Mouse (Mus musculus) lung, embryonic 15.5 days (tissue): ENCODE measurements around the gene Gpr107. TPM values are rescaled to one million over a fixed set of nuclear protein-coding genes. Genes with fewer than 3 reads are reported as not detected.

Experiments
- ATAC-seq: fragments of 200-750 bp; cut with Nextera tagmentation; 2 replicates; pipeline ENCODE4 v1.8.0; 2017; ENCODE audit warnings: moderate number of reproducible peaks, borderline replicate concordance; ENCODE audit not compliant: low FRiP score, low TSS enrichment; ENCODE audit errors: extremely low read depth
- H3K27ac ChIP-seq: fragments of 300-500 bp; sonication (generic); 2 replicates; pipeline ENCODE4 v1.5.1; 2015; ENCODE audit warnings: moderate library complexity, mild to moderate bottlenecking, inconsistent platforms
- H3K27me3 ChIP-seq: fragments of 300-500 bp; sonication (generic); 2 replicates; pipeline ENCODE4 v1.6.1; 2015; ENCODE audit warnings: inconsistent platforms
- H3K36me3 ChIP-seq: fragments of 300-500 bp; sonication (generic); 2 replicates; pipeline ENCODE4 v1.6.1; 2015; ENCODE audit warnings: inconsistent platforms
- H3K4me1 ChIP-seq: fragments of 300-500 bp; sonication (generic); 2 replicates; pipeline ENCODE4 v1.6.1; 2015; ENCODE audit warnings: inconsistent platforms
- H3K4me2 ChIP-seq: fragments of 300-500 bp; sonication (generic); 2 replicates; pipeline ENCODE4 v1.6.1; 2015; ENCODE audit warnings: inconsistent platforms, mild to moderate bottlenecking, moderate library complexity
- H3K4me3 ChIP-seq: fragments of 300-500 bp; sonication (generic); 2 replicates; pipeline ENCODE4 v1.5.1; 2015; ENCODE audit warnings: mild to moderate bottlenecking, inconsistent platforms
- H3K9ac ChIP-seq: fragments of 300-500 bp; sonication (generic); 2 replicates; pipeline ENCODE4 v1.6.1; 2015; ENCODE audit warnings: inconsistent platforms
- H3K9me3 ChIP-seq: fragments of 300-500 bp; sonication (generic); 2 replicates; pipeline ENCODE4 v1.6.1; 2016; ENCODE audit warnings: inconsistent platforms
- WGBS: fragments of 180-500 bp; shearing (Covaris S2); methylation state at CpG from one replicate; pipeline ENCODE4 v1.1.7; 2015; 5-methylcytosine and 5-hydroxymethylcytosine counted together
- polyA plus RNA-seq: library from polyadenylated mRNA; unstranded; fragments of >200 nt; fragmentation: Nextera tagmentation; extraction: Ambion mirVana; gene quantifications from 2 replicates; pipeline ENCODE4 v1.2.1, GENCODE M21; 2015

The Gpr107 gene
- polyA plus RNA-seq, 1 experiment from 2014 or later = 33.3 TPM

DNA sequence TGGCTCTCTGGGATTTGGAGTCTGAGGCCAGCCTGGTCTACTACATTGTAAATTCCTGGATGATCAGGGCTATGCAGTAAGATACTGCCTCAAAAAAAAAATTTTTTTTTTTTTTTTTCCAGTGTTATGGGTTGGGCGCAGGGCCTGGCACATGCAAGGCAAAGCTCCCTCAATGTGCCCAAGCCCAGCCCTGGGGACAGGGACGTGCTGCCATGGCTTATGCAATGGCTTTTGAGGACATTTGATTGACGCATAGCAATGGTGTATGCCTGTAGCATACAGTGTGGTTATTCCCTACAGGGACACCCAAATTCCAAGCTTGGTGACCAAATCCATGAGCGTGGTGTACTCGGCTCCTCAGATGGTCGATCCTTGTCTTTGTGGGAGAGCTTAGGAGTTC, 87.7 kb downstream of the Gpr107 start:
- Histone ChIP-seq H3K36me3 (no peaks in the 10 kb centered on the region), H3K9me3 (no peaks in the 10 kb centered on the region), H3K4me1 (peaks cover 22% of the 10 kb centered on the region), H3K27me3 (peaks cover 11% of the 10 kb centered on the region; the same call in 1 of the 2 replicates), H3K27ac (no peak overlapping the region), H3K4me3 (no peak overlapping the region), H3K9ac (no peak overlapping the region), H3K4me2 (peak overlapping the region; percentile 43; the same call in 1 of the 2 replicates)
- no peak for ATAC-seq
- WGBS = 72% methylated on average over 6 of the region's 6 CpGs

DNA sequence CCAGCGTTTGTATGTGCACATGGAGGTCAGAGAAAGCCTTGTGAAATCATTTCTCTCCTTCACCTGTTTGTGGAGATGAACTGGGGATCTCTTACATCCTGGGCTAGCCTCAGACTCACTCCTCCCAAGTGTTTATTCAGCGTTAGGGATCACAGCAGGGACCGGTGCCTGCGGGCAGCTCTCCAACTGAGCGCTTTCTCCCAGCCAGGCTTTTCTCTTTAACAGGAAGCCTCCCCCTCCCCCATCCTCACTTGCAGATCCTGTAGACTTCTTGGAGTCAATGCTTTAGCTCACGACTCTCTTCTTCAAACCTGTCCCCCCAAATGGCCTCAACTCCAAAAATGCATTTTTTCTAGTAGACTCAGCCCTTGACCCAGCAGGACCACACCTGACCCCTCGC, 89.5 kb downstream of the Gpr107 start:
- WGBS = 7% methylated on average over 7 of the region's 7 CpGs

DNA sequence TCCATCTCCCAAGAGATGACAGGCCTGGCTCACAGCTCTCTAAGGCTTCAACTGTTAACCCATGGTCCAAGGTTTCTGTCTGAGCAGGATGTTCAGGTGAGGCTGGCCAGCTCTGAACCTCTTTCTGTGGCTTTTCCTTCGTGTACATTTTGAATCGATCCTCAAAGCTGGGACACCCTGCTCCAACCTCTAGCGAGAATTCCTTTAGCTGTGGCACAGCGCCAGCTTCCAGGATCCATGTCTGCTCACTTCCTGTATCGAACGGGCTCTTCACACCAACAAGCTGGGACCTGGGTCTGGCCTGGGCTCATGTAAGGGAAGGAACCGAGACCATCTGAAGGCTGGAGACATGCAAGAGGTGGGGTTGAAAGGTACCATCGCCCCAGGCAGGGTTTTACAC, 92.1 kb downstream of the Gpr107 start:
- 38% methylated on average over 8 of the region's 8 CpGs for WGBS
- H3K27ac ChIP-seq = no peak overlapping the region
- no peak overlapping the region for H3K4me3 ChIP-seq
- no peak overlapping the region; the same call in 1 of the 2 replicates for H3K4me2 ChIP-seq
- no peaks in the 10 kb centered on the region for H3K9me3 ChIP-seq
- ATAC-seq = no peak
- H3K27me3 ChIP-seq = peaks cover 11% of the 10 kb centered on the region; the same call in 1 of the 2 replicates
- H3K9ac ChIP-seq = no peak overlapping the region
- no peaks in the 10 kb centered on the region for H3K36me3 ChIP-seq
- peaks cover 43% of the 10 kb centered on the region for H3K4me1 ChIP-seq

More for the DNA sequence above, 89.5 kb downstream of the Gpr107 start:
- Histone ChIP-seq H3K27ac (no peak overlapping the region), H3K4me2 (no peak overlapping the region), H3K4me1 (peaks cover 34% of the 10 kb centered on the region), H3K9me3 (no peaks in the 10 kb centered on the region), H3K27me3 (peaks cover 11% of the 10 kb centered on the region; the same call in 1 of the 2 replicates), H3K9ac (no peak overlapping the region), H3K36me3 (no peaks in the 10 kb centered on the region), H3K4me3 (no peak overlapping the region)
- ATAC-seq = no peak

DNA sequence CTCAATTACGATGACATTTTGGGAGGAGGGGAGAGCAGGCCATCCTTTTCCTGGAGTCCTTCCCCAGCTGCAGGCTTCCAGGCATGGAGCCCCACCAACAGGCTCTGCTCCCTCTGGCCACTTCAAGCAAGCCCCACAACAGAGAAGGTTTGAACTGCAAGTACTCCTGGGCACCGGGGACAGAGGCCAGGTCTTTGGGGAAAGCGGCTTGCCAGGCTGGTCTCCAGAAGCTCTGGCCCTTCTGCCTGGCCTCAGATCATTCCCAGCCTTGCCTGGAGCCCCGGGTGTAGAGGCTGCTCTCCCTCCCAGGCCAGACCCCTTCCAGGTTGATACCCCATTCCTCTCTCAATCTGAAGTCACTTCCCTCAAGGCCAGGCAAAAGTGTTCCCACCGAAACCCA, 92.9 kb downstream of the Gpr107 start:
- no peaks in the 10 kb centered on the region for H3K9me3 ChIP-seq
- H3K4me2 ChIP-seq = peak overlapping the region; percentile 98
- 12% methylated on average over 5 of the region's 5 CpGs for WGBS
- peaks cover 39% of the 10 kb centered on the region for H3K4me1 ChIP-seq
- ATAC-seq = 0 out of 2 replicates have a peak, but pooled peaks have one; percentile 4
- peak overlapping the region; percentile 67 for H3K9ac ChIP-seq
- H3K4me3 ChIP-seq = peak overlapping the region; percentile 72
- H3K27ac ChIP-seq = 0 out of 2 replicates have a peak overlapping the region, but pooled peaks have one; percentile 15
- H3K27me3 ChIP-seq = peaks cover 11% of the 10 kb centered on the region; the same call in 1 of the 2 replicates
- no peaks in the 10 kb centered on the region for H3K36me3 ChIP-seq

DNA sequence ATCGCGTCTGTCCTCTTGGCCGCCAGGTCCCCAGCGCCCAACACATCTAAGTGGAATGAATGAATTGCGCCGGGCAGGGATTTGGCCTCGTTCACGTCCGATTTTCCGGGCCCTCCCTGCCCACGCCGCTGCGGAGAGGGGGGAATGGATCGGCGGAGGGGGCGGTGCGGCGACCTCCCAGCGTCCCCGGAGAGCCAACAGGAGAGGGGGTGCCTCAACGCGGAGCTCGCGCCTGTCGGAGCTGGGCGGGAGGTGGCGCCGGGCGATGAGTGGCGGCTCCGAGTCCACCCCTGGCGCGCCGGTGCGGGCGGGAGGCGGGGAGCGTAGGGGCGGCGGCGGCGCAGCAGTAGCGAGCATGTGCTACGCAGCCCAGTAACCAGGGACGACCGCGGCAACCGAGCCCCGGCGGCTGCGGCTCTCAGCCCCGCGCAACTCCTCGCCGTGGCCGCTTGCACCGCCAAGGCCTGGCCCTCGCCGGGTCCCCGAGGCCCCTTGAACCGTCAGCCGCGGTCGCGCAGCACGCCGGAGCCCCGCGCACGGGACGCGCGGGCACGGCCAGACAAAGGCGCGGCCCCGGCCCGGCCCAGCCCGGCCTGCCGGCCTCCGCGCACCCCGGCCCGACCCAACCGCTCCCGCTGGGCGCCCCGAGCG, 93.5 kb downstream of the Gpr107 start, which contains the start of gene Ncs1:
TSS of gene Ncs1 (plus strand) at position 333 of the 651 bp plus-strand sequence.
- Histone ChIP-seq H3K4me2 (peak within 1 kb of the TSS; percentile 98), H3K9me3 (no peaks in the 10 kb centered on the region), H3K27me3 (peaks cover 11% of the 10 kb centered on the region; the same call in 1 of the 2 replicates), H3K27ac (0 out of 2 replicates have a peak within 1 kb of the TSS, but pooled peaks have one; percentile 15), H3K4me1 (peaks cover 39% of the 10 kb centered on the region), H3K9ac (peak within 1 kb of the TSS; percentile 67), H3K4me3 (peak within 1 kb of the TSS; percentile 72), H3K36me3 (no peaks in the 10 kb centered on the region)
- peak; percentile 80 for ATAC-seq
- under 1% methylated on average over 73 of the region's 89 CpGs for WGBS

DNA sequence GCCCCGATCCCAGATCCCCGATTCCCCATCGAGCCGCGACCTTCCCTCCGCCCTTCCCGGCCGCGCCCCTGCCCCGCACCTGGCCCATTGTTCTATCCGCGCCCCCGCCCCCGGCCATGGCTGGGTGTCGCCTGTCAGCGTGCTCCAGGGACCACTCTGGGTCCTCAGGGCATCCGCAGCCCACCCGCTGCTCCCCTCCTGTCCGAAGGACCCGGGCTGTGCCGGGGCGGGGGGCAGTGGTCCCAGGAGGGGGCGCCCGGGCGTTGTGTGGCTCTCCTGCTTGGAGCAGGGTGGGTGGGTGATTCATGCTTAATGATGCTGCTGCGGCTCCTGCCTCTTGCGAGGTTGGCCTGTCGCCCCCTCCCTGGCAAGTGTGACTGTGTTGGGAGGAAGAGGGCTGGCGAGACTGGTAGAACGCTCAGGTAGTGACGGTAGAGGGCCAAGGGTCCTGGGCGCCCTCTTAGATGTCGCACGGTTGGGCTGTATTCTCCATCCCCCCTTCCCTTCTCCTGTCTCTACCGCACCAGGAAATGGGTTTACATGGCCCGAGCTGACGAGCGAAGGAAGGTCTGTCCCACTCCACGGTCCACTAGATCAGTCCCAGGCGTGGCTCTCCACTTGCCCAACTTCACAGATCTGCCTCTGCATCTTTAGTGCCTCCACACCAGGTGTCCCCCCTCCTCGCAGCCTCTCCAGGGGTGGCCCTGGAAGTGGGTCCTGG, 94.3 kb downstream of the Gpr107 start:
- 1% methylated on average over 40 of the region's 41 CpGs for WGBS
- Histone ChIP-seq H3K36me3 (no peaks in the 10 kb centered on the region), H3K27me3 (peaks cover 11% of the 10 kb centered on the region; the same call in 1 of the 2 replicates), H3K9ac (peak overlapping the region; percentile 67), H3K9me3 (no peaks in the 10 kb centered on the region), H3K27ac (no peak overlapping the region), H3K4me3 (peak overlapping the region; percentile 72), H3K4me2 (peak overlapping the region; percentile 98), H3K4me1 (peaks cover 39% of the 10 kb centered on the region)
- ATAC-seq = peak; percentile 9; the same call in 1 of the 2 replicates

DNA sequence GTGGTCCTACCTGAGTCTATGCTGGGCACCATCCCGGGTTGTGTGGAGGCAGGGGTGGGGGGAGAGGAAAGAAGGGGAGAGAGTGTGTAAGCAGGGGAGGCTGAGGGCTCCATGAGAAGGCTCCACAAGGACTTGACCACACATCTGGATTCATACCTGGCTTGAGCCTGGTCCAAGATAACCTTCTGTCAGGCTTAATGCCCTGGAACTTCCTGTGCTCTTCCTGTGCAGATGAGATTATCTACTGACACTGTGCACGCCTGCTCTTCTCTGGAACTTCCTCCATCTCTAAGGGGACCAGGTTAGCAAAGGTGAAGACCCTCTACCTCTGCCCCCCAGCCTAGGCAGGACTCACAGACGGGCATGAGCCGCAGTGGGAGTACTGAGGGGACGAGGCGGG, 96.7 kb downstream of the Gpr107 start:
- H3K9ac ChIP-seq = no peak overlapping the region
- no peak overlapping the region for H3K4me2 ChIP-seq
- no peaks in the 10 kb centered on the region for H3K9me3 ChIP-seq
- ATAC-seq = no peak
- H3K4me1 ChIP-seq = peaks cover 32% of the 10 kb centered on the region
- 84% methylated on average over 6 of the region's 6 CpGs for WGBS
- no peaks in the 10 kb centered on the region for H3K36me3 ChIP-seq
- no peak overlapping the region for H3K4me3 ChIP-seq
- H3K27ac ChIP-seq = no peak overlapping the region
- H3K27me3 ChIP-seq = peaks cover 3% of the 10 kb centered on the region; the same call in 1 of the 2 replicates

DNA sequence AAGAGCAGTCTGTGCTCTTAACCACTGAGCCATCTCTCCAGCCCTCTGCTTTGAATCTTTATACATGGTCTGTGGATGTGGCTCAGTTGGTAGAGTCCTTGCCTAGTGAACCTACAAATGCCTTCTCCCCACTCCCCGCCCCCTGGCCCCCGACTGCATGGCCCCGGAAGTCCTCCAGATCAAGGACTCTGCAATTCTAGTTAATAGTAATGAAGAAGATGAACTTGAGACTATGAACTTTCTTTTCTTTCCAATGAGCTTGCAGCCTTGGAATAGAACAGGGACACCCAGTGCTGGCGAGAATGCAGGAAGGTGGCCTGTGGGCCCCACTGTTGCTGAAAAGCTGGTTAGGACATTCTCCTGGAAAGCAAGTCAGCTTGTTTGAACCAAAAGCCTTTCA, 100.1 kb downstream of the Gpr107 start:
- Histone ChIP-seq H3K4me2 (no peak overlapping the region), H3K4me1 (peaks cover 26% of the 10 kb centered on the region), H3K9ac (no peak overlapping the region), H3K27me3 (no peaks in the 10 kb centered on the region), H3K9me3 (no peaks in the 10 kb centered on the region), H3K27ac (no peak overlapping the region), H3K36me3 (no peaks in the 10 kb centered on the region), H3K4me3 (no peak overlapping the region)
- WGBS = 92% methylated on average over 4 of the region's 4 CpGs
- no peak for ATAC-seq

DNA sequence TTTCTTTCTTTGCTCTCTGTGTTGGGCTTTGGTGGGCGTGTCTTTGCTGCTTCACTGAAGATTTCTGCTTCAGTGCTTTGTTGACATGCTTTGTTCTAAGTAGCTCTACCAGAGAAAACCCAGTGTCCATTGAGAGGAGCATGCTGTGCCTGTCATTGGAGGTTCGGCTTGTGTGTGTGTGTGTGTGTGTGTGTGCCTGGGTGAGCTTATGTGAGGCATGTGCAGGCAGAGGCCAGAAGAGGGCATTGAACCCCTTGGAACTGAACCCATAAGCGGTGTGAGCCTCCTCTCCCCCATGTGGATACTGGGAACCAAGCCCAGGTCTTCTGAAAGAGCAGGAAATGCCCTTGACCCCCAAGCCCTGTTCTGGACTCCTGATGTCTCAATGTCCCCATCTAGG, 101.3 kb downstream of the Gpr107 start:
- H3K4me1 ChIP-seq = peaks cover 34% of the 10 kb centered on the region
- H3K4me3 ChIP-seq = no peak overlapping the region

DNA sequence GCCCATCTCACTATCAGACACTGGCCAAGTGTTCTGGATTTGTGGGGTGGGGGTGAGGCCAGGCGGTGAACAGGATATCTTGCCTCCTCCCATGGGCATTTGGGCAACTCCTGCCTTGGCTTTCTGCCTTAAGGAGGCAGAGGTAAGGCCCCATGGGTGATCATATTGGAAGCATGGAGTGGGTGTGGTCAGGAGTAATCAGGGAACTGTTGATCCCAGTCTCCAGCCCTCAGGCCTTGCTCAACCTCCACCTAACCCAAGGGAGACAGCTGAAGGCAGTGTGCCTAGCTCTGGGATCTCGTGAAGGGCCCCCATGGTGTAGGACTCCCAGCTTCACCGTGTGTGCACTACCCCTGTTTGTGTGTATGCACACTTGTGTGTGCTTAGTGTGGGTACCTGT, 102.7 kb downstream of the Gpr107 start:
- no peak for ATAC-seq
- Histone ChIP-seq H3K4me2 (no peak overlapping the region), H3K36me3 (no peaks in the 10 kb centered on the region), H3K27ac (0 out of 2 replicates have a peak overlapping the region, but pooled peaks have one; percentile 71), H3K4me1 (peaks cover 47% of the 10 kb centered on the region), H3K9me3 (no peaks in the 10 kb centered on the region), H3K9ac (no peak overlapping the region), H3K4me3 (no peak overlapping the region), H3K27me3 (no peaks in the 10 kb centered on the region)
- WGBS = 85% methylated on average over 3 of the region's 3 CpGs

More for the DNA sequence above, 101.3 kb downstream of the Gpr107 start:
- H3K9ac ChIP-seq = no peak overlapping the region
- no peak overlapping the region for H3K27ac ChIP-seq
- no peaks in the 10 kb centered on the region for H3K9me3 ChIP-seq
- no peak for ATAC-seq
- no peaks in the 10 kb centered on the region for H3K36me3 ChIP-seq
- H3K27me3 ChIP-seq = no peaks in the 10 kb centered on the region
- 86% methylated on average over 3 of the region's 3 CpGs for WGBS
- H3K4me2 ChIP-seq = no peak overlapping the region

DNA sequence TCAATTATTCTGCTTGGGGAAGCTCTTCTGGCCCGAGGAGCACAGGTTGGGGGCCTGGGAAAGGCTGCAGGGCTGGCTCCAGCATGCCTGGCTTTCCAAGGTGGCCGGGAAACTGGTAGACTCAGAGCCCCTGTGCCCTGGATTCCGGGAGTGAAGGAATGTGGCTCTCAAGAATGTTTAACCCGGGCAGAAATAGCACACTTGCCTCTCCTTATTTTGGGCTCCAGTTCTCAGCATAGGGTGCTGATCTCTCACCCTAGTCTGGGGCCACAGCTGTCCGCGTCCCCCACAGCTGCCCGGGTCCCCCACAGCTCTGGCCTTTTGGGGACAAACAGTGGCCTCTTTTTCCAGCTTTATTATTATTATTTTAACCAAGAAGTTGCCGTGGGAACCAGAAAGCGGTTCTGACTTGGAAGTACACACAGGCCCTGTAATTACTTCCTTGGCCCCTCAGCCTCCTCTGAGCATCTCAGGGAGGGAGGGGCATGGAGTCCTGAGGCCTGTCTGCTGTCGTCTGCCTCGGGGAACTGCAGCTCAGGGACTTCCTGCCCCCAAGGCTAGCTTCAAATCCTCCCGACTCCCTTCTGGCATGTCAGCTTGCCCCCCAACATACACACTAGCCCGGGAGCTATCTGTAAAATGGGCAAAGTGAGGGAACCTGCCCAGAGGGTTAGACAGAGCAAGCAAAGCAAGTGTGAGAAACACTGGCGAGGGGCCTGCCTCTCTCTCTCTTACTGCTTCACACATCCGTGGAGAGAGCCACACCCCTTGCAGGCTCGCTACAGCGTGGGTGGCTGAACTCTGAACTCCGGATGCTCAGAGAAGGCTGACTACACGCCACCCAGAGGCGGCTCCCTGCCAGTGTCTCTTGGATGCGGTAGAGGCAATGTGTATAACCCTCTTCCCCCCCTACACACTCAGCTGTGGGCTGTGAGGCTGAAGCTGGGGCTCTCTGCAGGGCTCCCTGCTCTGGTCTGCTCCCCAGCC, 104.1 kb downstream of the Gpr107 start:
- Histone ChIP-seq H3K4me1 (peaks cover 47% of the 10 kb centered on the region), H3K9ac (no peak overlapping the region), H3K9me3 (no peaks in the 10 kb centered on the region), H3K36me3 (no peaks in the 10 kb centered on the region), H3K27me3 (no peaks in the 10 kb centered on the region), H3K4me2 (peak overlapping the region; percentile 44), H3K4me3 (no peak overlapping the region), H3K27ac (peak overlapping the region; percentile 71)
- peak; percentile 37; the same call in 1 of the 2 replicates for ATAC-seq
- 13% methylated on average over 21 of the region's 21 CpGs for WGBS
